Mouse (Mus musculus) testis, adult 2 months (tissue): ENCODE data around the gene Rbfox2. TPM values are rescaled to one million over a fixed set of nuclear protein-coding genes. Genes with fewer than 3 reads are reported as not detected.
"Not testable (repeated sequence)": the region's sequence is repeated elsewhere in the genome, so short reads cannot be mapped to it uniquely, and the experiment has no call there.

Experiments
- H3K27ac ChIP-seq: fragments of 200-500 bp; 2 replicates; pipeline ENCODE4 v1.5.1; 2012; ENCODE audit warnings: low read depth, low read length; ENCODE audit not compliant: control insufficient read depth, insufficient read depth
- H3K27me3 ChIP-seq: fragments of 200-500 bp; 2 replicates; pipeline ENCODE4 v1.6.1; 2012; ENCODE audit warnings: mild to moderate bottlenecking, low read length, moderate library complexity; ENCODE audit not compliant: control insufficient read depth, insufficient read depth
- H3K36me3 ChIP-seq: fragments of 200-500 bp; 2 replicates; pipeline ENCODE4 v1.6.1; 2012; ENCODE audit warnings: mild to moderate bottlenecking, low read length; ENCODE audit not compliant: control insufficient read depth, insufficient read depth
- H3K4me1 ChIP-seq: fragments of 200-500 bp; 2 replicates; pipeline ENCODE4 v1.6.1; 2012; ENCODE audit warnings: low read length; ENCODE audit not compliant: control insufficient read depth, insufficient read depth
- H3K4me3 ChIP-seq: fragments of 200-500 bp; 2 replicates; pipeline ENCODE4 v1.5.1; 2012; ENCODE audit warnings: low read depth, mild to moderate bottlenecking, low read length, moderate library complexity, mixed read lengths; ENCODE audit not compliant: control insufficient read depth
- CTCF ChIP-seq: fragments of 200-500 bp; IDR thresholded peaks from 2 replicates; pipeline ENCODE4 v1.5.1; 2012; ENCODE audit warnings: low read depth, mild to moderate bottlenecking, inconsistent platforms, low read length, moderate library complexity; ENCODE audit not compliant: control insufficient read depth, insufficient read depth, insufficient replicate concordance
- POLR2A ChIP-seq: fragments of 200-500 bp; IDR thresholded peaks from 2 replicates; pipeline ENCODE4 v1.6.1; 2012; ENCODE audit warnings: low read depth, mild to moderate bottlenecking, inconsistent platforms, low read length, moderate library complexity; ENCODE audit not compliant: control insufficient read depth
- polyA plus RNA-seq: library from polyadenylated mRNA; depleted of rRNA; stranded (reverse); fragments of >200 nt; gene quantifications from 2 replicates; pipeline ENCODE4 v1.2.3, GENCODE M21; 2012

The Rbfox2 gene
- polyA plus RNA-seq, 1 experiment, result 12.7 TPM

DNA sequence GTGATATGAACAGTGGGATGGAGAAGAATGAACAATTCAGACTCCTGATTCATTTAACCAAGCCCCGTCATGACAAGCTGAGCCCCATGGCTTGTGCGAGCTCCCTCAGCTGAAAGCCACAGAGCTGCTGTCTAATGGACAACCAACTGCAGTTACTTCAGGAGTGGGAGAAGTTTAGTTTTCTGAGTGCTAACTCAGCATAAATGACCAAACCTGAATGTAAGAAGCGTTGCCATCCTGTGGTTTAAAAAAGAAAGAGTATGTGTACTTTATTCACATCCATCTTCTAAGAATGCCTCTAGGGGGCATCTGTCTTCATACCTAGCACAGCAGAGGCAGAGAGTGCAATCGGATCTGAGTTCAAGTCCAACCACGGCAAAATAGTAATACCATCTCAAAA is 35.5 kb downstream of the Rbfox2 start:
- Histone ChIP-seq H3K27ac (no peak overlapping the region), H3K36me3 (no peaks in the 10 kb centered on the region), H3K27me3 (no peaks in the 10 kb centered on the region), H3K4me1 (no peaks in the 10 kb centered on the region), H3K4me3 (no peak overlapping the region)
- TF ChIP-seq POLR2A (no peak), CTCF (no peak)

DNA sequence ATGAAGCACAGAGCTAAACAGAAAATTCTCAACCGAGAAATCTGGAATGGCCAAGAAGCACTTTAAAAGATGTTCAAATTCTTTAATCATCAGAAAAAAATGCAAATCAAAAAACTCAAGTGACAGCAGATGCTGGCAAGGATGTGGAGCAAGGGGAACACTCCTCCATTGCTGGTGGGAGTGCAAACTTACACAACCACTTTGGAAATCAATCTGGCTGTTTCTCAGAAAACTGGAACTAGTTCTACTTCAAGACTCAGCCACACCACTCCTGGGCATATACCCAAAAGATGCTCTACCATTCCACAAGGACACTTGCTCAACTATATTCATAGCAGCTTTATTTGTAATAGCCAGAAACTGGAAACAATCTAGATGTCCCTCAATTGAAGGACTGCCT is 37.3 kb downstream of the Rbfox2 start:
- H3K27me3 ChIP-seq, H3K36me3 ChIP-seq, H3K27ac ChIP-seq, H3K4me1 ChIP-seq, H3K4me3 ChIP-seq: not testable (repeated sequence)

DNA sequence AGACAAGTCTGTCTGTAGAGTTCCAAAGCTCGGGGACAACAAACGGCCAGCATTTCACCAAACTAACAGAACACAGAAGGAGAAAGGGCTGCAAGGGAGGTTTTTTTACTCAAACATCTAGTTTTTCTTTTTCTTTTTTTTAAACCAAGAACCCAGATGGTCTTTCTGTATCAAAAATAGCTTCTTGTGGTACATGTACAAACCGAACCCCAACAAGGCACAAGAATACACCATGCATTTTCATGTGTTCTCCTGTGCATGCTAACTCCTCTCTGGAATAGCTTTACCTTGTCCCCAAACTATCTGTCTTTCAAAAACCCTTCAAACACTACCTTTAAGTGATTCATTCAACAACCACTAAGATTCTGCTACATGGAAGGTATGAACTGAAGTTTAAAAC is 38.4 kb downstream of the Rbfox2 start:
- Histone ChIP-seq H3K27ac (no peak overlapping the region), H3K36me3 (no peaks in the 10 kb centered on the region), H3K4me1 (no peaks in the 10 kb centered on the region), H3K4me3 (no peak overlapping the region), H3K27me3 (no peaks in the 10 kb centered on the region)
- no peak for TF ChIP-seq CTCF
- no peak for TF ChIP-seq POLR2A

DNA sequence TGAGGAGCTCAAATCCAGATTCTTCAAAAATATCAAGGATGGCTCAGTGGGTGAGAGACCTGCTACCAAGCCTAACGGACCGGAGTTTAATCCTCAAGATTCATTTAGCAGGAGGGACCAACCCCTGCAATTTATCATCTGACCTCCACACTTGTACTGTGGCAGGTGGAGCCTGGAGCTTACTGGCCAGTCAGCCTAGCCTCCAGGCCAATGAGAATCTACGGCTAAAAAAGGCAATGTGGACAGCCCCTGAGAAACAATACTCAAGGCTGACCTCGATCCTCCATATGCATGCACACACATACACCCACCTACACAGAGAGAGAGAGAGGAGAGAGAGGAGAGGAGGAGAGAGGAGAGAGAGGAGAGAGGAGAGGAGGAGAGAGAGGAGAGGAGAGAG is 41.5 kb downstream of the Rbfox2 start:
- H3K27ac ChIP-seq, result no peak overlapping the region
- no peak overlapping the region for H3K4me3 ChIP-seq
- H3K27me3 ChIP-seq, result no peaks in the 10 kb centered on the region
- no peaks in the 10 kb centered on the region for H3K36me3 ChIP-seq
- no peaks in the 10 kb centered on the region for H3K4me1 ChIP-seq
- TF ChIP-seq POLR2A (no peak), CTCF (no peak)

DNA sequence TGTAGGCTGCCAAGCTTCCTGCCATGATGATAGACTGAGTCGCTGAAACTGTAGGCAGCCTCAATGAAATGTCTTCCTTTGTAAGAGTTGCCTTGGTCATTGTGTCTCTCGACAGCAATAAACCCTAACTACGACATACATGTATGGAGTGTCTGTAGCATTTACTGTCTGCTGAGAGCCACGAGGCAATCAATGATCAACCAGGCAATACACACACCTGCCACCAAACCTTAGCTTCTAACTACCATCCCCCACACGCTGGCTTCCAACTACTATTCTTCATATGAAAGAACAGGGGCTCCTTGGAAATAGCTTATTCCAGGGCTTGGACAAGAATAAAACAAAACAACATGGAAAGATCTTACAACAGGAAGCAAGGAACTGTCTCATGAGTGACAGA is 42.5 kb downstream of the Rbfox2 start:
- Histone ChIP-seq H3K27ac (no peak overlapping the region), H3K36me3 (no peaks in the 10 kb centered on the region), H3K4me3 (no peak overlapping the region)

DNA sequence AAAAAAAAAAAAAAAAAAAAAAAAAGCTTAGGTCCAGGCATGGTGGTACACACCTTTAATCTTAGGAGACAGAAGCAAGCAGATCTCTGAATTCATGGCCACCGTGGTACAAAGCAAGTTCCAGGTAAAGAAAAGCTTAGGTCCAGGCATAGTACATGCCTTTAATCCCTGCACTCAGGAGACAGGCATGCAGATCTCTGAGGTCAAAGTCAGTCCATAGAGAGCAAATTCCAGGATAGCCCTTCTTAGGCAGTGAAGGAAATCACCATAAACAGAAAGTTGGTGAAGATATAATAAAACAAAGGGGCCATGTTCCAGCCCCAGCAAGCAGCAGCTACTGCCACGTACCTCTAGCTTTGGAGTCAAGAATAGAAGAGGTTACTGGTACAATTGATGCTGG is 44.0 kb downstream of the Rbfox2 start:
- H3K27ac ChIP-seq, result no peak overlapping the region
- no peaks in the 10 kb centered on the region for H3K27me3 ChIP-seq
- H3K4me3 ChIP-seq, result no peak overlapping the region
- H3K36me3 ChIP-seq, result no peaks in the 10 kb centered on the region
- H3K4me1 ChIP-seq, result no peaks in the 10 kb centered on the region
- TF ChIP-seq CTCF (no peak), POLR2A (no peak)

More for the DNA sequence above, 42.5 kb downstream of the Rbfox2 start:
- TF ChIP-seq POLR2A, result no peak
- no peak for TF ChIP-seq CTCF
- Histone ChIP-seq H3K27me3 (no peaks in the 10 kb centered on the region), H3K4me1 (no peaks in the 10 kb centered on the region)

DNA sequence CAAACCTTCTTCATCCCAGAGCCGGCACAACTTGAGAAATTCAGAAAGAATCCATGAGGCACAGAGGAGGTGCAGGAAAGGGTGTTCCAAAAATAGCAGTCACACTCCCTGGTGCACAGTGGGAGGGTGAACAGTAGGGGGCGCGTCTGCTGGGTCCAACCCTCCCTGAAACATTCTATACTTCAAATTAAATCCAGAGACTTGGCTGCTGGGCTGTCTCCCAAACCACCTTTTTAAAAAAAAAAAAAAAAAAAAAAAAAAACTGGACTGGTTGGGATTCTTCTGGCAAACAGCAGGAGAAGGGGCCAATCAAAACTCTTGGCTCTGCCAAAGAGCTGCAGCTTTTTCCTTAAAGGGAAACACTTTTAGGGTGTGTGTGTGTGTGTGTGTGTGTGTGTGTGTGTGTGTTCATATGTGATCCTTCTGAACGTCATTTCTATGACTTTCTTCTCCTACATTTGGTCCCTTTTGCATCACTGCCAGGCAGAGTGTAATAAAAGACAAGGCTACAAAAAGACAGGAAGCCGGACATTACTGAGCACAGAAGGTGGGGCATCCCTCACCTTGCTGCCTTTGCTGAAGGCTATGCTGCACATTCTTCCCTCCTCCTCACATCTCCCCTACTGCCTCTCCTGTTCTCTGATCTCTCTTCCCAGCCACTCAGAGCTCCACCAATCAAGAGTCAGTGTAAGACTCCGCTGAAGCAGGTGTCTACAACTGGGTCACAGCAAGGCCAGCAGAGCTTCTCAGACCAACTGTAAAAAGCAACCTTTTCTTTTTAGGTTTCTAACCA is 49.2 kb downstream of the Rbfox2 start:
- 0 out of 2 replicates have a peak, but pooled peaks cover 2% of the 10 kb centered on the region for H3K4me1 ChIP-seq
- peak; percentile 43; the same call in 1 of the 2 replicates for TF ChIP-seq CTCF
- TF ChIP-seq POLR2A, result no peak
- H3K4me3 ChIP-seq, result no peak overlapping the region
- H3K36me3 ChIP-seq, result no peaks in the 10 kb centered on the region
- H3K27me3 ChIP-seq, result no peaks in the 10 kb centered on the region
- no peak overlapping the region for H3K27ac ChIP-seq
